Mouse (Mus musculus) liver, postnatal 0 days (tissue): Measurements from ENCODE around the gene Hist3h2ba. TPM values are rescaled to one million over a fixed set of nuclear protein-coding genes. Genes with fewer than 3 reads are reported as not detected.

ENCODE experiments used
- ATAC-seq: fragments of 200-750 bp; cut with Nextera tagmentation; 2 replicates; pipeline ENCODE4 v1.8.0; 2017; ENCODE audit warnings: mild to moderate bottlenecking, moderate library complexity
- DNase-seq: peaks from one replicate; pipeline ENCODE4 v3.0.0-alpha.2; 2016
- H3K27ac ChIP-seq: fragments of 300-500 bp; sonication (generic); 2 replicates; pipeline ENCODE4 v1.5.1; 2014; ENCODE audit warnings: antibody characterized with exemption, moderate library complexity, mild to moderate bottlenecking, low read depth
- H3K27me3 ChIP-seq: fragments of 300-500 bp; sonication (generic); 2 replicates; pipeline ENCODE4 v1.6.1; 2014; ENCODE audit warnings: low read length, control low read depth, mixed read lengths; ENCODE audit not compliant: insufficient read depth
- H3K36me3 ChIP-seq: fragments of 300-500 bp; sonication (generic); replicated peaks from 2 replicates; pipeline ENCODE4 v1.6.1; 2014; ENCODE audit warnings: mild to moderate bottlenecking, control low read depth, low read length, moderate library complexity, mixed read lengths; ENCODE audit not compliant: insufficient read depth
- H3K4me1 ChIP-seq: fragments of 300-500 bp; sonication (generic); 2 replicates; pipeline ENCODE4 v1.6.1; 2014; ENCODE audit warnings: antibody characterized with exemption, mild to moderate bottlenecking, control low read depth; ENCODE audit not compliant: insufficient read depth
- H3K4me2 ChIP-seq: fragments of 300-500 bp; sonication (generic); 2 replicates; pipeline ENCODE4 v1.6.1; 2014; ENCODE audit warnings: low read depth, mild to moderate bottlenecking, low read length, moderate library complexity, mixed read lengths
- H3K4me3 ChIP-seq: fragments of 300-500 bp; sonication (generic); 2 replicates; pipeline ENCODE4 v1.5.1; 2014; ENCODE audit warnings: low read depth, low read length
- H3K9ac ChIP-seq: fragments of 300-500 bp; sonication (generic); replicated peaks from 2 replicates; pipeline ENCODE4 v1.6.1; 2014; ENCODE audit warnings: mild to moderate bottlenecking, moderate library complexity
- H3K9me3 ChIP-seq: fragments of 300-500 bp; sonication (generic); 2 replicates; pipeline ENCODE4 v1.6.1; 2016; ENCODE audit warnings: mild to moderate bottlenecking, control low read depth, low read length, mixed read lengths
- CTCF ChIP-seq: sonication (generic); IDR thresholded peaks from 2 replicates; pipeline ENCODE4 v1.5.1; 2016; ENCODE audit warnings: antibody characterized with exemption, low read depth
- EP300 ChIP-seq: IDR thresholded peaks from 2 replicates; pipeline ENCODE4 v1.6.1; 2016; ENCODE audit warnings: antibody characterized with exemption, low read depth, mild to moderate bottlenecking
- whole genome bisulfite sequencing: fragments of 180-500 bp; shearing (Covaris S2); extraction: QIAGEN DNeasy Blood & Tissue Kit; methylation state at CpG from one replicate; pipeline ENCODE4 v1.1.7; 2014; ENCODE audit not compliant: insufficient replicate concordance; 5-methylcytosine and 5-hydroxymethylcytosine counted together
- polyA plus RNA-seq: library from polyadenylated mRNA; unstranded; fragments of >200 nt; fragmentation: Nextera tagmentation; extraction: Ambion mirVana; gene quantifications from 2 replicates; pipeline ENCODE4 v1.2.1, GENCODE M21; 2015

Gene Hist3h2ba
- polyA plus RNA-seq, 1 experiment from 2014 or later = 4.9 TPM

DNA sequence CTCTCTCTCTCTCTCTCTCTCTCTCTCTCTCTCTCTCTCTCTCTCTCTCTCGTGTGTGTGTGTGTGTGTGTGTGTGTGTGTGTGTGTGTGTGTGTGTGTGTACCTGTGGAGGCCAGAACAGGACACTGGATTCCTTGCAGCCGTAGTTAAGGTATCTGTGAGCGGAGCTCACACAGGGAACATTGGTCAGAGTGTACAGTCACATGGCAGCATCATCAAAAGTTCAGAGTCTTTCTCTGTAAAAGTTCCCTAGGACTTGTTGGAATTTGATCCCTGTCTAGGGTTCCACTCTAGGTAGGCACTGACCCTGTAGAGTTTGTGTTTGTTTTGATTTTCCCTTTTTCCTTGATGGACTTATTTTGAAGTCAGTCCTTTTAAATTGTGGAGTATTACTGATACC is 22.1 kb upstream of the Hist3h2ba start:
- ATAC-seq (no peak), DNase-seq (no peak)
- no peak overlapping the region for H3K4me2 ChIP-seq
- H3K4me1 ChIP-seq = peaks cover 27% of the 10 kb centered on the region
- H3K36me3 ChIP-seq = peaks cover 22% of the 10 kb centered on the region
- TF ChIP-seq CTCF = no peak
- no peak for TF ChIP-seq EP300
- 80% methylated on average over 2 of the region's 3 CpGs for WGBS
- no peaks in the 10 kb centered on the region for H3K27me3 ChIP-seq
- no peak overlapping the region for H3K27ac ChIP-seq
- no peaks in the 10 kb centered on the region for H3K9me3 ChIP-seq
- H3K9ac ChIP-seq = no peak overlapping the region
- no peak overlapping the region for H3K4me3 ChIP-seq

DNA sequence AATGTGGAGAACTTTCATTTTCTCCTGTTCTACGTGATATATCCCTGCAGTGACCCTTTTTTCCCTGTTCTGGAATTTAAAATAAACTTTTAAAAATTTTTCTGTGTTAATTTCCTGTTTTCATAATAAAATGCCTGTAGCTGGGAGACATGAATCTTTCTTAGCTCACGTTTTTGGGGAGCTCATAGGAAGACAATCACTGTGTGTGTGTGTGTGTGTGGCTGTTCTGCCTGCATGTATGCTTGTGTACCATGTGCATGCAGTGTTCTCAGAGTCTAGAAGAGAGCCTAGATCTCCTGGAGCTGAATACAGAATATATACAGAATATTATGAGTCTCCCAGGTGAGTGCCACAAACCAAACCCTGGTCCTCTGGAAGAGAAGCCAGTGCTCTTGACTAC is 21.7 kb upstream of the Hist3h2ba start:
- no peak for ATAC-seq
- Histone ChIP-seq H3K4me3 (no peak overlapping the region), H3K9me3 (no peaks in the 10 kb centered on the region), H3K4me2 (peak overlapping the region; percentile 79; the same call in 1 of the 2 replicates), H3K9ac (no peak overlapping the region), H3K27ac (peak overlapping the region; percentile 95; the same call in 1 of the 2 replicates), H3K4me1 (peaks cover 27% of the 10 kb centered on the region), H3K36me3 (peaks cover 22% of the 10 kb centered on the region), H3K27me3 (no peaks in the 10 kb centered on the region)
- DNase-seq = no peak
- 63% methylated on average over 2 of the region's 2 CpGs for WGBS
- TF ChIP-seq EP300 (no peak), CTCF (no peak)

DNA sequence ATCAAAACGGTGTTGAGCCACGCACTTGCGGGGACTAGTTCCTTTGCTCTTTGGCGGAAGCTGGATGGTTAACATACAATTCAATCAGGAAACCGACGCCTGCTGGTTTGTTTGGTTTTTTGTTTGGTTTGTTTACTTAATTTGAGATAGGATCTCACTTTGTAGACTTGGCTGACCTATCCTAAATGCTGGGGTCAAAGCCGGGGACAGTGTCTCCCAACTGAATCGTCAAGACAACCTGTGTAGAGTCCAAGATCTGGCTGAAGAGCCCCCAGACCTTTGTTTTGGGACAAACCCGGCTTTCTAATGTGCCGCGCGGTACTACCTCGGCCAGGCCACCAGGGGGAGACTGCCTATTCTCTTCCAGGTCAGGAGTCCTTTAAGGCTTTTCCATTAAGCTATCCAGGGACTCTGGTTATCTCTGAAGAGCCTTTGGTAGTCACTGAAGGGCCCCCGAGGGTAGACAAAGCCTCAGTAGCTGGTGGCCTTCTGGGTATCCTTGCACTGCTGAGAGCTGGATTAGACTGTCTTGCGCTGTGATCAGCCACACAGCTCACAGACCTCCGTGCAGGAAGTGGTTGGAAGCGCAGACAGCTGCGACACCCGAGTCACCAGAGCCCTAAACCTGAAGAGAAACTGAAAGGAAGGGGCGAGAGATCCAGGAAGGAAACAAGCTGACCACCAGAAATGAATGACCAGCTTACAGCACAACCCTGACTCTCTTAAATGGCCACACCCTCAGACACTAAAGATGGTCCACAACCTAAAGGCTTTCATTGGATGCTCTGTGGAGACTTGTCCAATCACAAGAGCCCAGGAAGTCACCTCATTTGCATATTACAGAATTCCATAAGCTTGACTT is 20.7 kb upstream of the Hist3h2ba start:
- no peaks in the 10 kb centered on the region for H3K9me3 ChIP-seq
- peak overlapping the region; percentile 70 for H3K9ac ChIP-seq
- H3K4me2 ChIP-seq = peak overlapping the region; percentile 79
- WGBS = 8% methylated on average over 20 of the region's 20 CpGs
- peaks cover 23% of the 10 kb centered on the region for H3K36me3 ChIP-seq
- peak overlapping the region; percentile 52 for H3K4me3 ChIP-seq
- peak; percentile 87 for DNase-seq
- peak; percentile 92 for TF ChIP-seq CTCF
- peak; percentile 16; the same call in 1 of the 2 replicates for TF ChIP-seq EP300
- ATAC-seq = peak; percentile 90
- H3K4me1 ChIP-seq = peaks cover 27% of the 10 kb centered on the region
- peak overlapping the region; percentile 95 for H3K27ac ChIP-seq
- H3K27me3 ChIP-seq = no peaks in the 10 kb centered on the region

GRCm38 (mm10) chr11:58929055-58929454 is 19.7 kb upstream of the Hist3h2ba start:
- Histone ChIP-seq H3K4me2 (no peak overlapping the region), H3K27ac (peak overlapping the region; percentile 95; the same call in 1 of the 2 replicates), H3K4me3 (no peak overlapping the region), H3K9me3 (no peaks in the 10 kb centered on the region), H3K4me1 (peaks cover 27% of the 10 kb centered on the region), H3K27me3 (no peaks in the 10 kb centered on the region), H3K9ac (no peak overlapping the region), H3K36me3 (peaks cover 29% of the 10 kb centered on the region)
- WGBS = 75% methylated on average over 4 of the region's 4 CpGs
- no peak for DNase-seq
- TF ChIP-seq EP300 = no peak
- no peak for TF ChIP-seq CTCF
- ATAC-seq = no peak

DNA sequence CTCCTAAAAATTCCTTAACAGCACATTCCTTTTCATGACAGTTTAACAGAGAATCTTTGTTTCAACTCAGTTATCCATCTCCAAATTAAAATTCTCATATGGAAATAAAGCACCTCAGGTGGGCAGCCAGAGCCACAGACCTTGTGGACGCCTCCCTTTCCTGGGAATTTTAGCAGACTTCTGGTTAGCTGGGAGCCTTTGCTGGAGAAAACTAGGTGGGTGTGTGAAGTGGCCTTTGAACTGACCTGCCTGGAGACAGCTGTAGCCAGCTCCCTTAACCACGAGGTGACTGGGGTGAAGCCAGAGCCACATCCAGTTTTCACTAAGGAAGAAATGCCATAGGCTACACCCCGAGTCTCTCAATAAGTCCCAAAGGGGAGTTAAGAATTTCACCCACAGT is 19.1 kb upstream of the Hist3h2ba start:
- Histone ChIP-seq H3K4me1 (peaks cover 27% of the 10 kb centered on the region), H3K9ac (0 out of 2 replicates have a peak overlapping the region, but pooled peaks have one; percentile 23), H3K4me2 (no peak overlapping the region), H3K9me3 (no peaks in the 10 kb centered on the region), H3K27me3 (no peaks in the 10 kb centered on the region), H3K36me3 (peaks cover 35% of the 10 kb centered on the region), H3K4me3 (no peak overlapping the region), H3K27ac (peak overlapping the region; percentile 35; the same call in 1 of the 2 replicates)
- WGBS = 51% methylated on average over 3 of the region's 3 CpGs
- no peak for DNase-seq
- no peak for TF ChIP-seq EP300
- ATAC-seq = no peak

GRCm38 (mm10) chr11:58930254-58930653 is 18.5 kb upstream of the Hist3h2ba start:
- DNase-seq (no peak), ATAC-seq (peak; percentile 15; the same call in 1 of the 2 replicates)
- no peaks in the 10 kb centered on the region for H3K9me3 ChIP-seq
- no peak overlapping the region for H3K9ac ChIP-seq
- H3K27ac ChIP-seq = peak overlapping the region; percentile 45; the same call in 1 of the 2 replicates
- peaks cover 37% of the 10 kb centered on the region for H3K36me3 ChIP-seq
- WGBS = 54% methylated on average over 3 of the region's 3 CpGs
- H3K4me3 ChIP-seq = no peak overlapping the region
- H3K4me1 ChIP-seq = peaks cover 27% of the 10 kb centered on the region
- H3K4me2 ChIP-seq = no peak overlapping the region
- TF ChIP-seq EP300 = peak; percentile 61; the same call in 1 of the 2 replicates
- peak; percentile 35 for TF ChIP-seq CTCF
- no peaks in the 10 kb centered on the region for H3K27me3 ChIP-seq
